Mouse (Mus musculus) ES-Bruce4 (cell line): ENCODE results near the gene Rassf8. TPM values are rescaled to one million over a fixed set of nuclear protein-coding genes. Genes with fewer than 3 reads are reported as not detected.
A peak's percentile ranks its signal among the peaks of the same experiment; 100 is the strongest.

Experiments
- H3K27ac ChIP-seq: 2 replicates; pipeline ENCODE4 v1.5.1; 2012; ENCODE audit warnings: low read length, inconsistent platforms; ENCODE audit not compliant: insufficient read depth
- H3K27me3 ChIP-seq: 2 replicates; pipeline ENCODE4 v1.6.1; 2012; ENCODE audit warnings: mild to moderate bottlenecking, low read length, inconsistent platforms; ENCODE audit not compliant: control insufficient read depth, poor library complexity, insufficient read depth, severe bottlenecking
- H3K36me3 ChIP-seq: 2 replicates; pipeline ENCODE4 v1.6.1; 2012; ENCODE audit warnings: inconsistent platforms, mild to moderate bottlenecking, low read length, moderate library complexity; ENCODE audit not compliant: control insufficient read depth, poor library complexity, insufficient read depth, severe bottlenecking
- H3K4me1 ChIP-seq: one replicate; pipeline ENCODE4 v1.8.1; 2011; ENCODE audit warnings: low read length; ENCODE audit not compliant: control insufficient read depth, insufficient read depth
- H3K4me3 ChIP-seq: 2 replicates; pipeline ENCODE4 v1.5.1; 2011; ENCODE audit warnings: low read depth, mild to moderate bottlenecking, low read length
- H3K9ac ChIP-seq: 2 replicates; pipeline ENCODE4 v1.6.1; 2012; ENCODE audit warnings: low read depth, mild to moderate bottlenecking, inconsistent platforms; ENCODE audit not compliant: poor library complexity, severe bottlenecking
- H3K9me3 ChIP-seq: replicated peaks from 2 replicates; pipeline ENCODE4 v1.6.1; 2012; ENCODE audit warnings: mild to moderate bottlenecking, low read length, inconsistent platforms; ENCODE audit not compliant: control insufficient read depth, poor library complexity, insufficient read depth, severe bottlenecking
- CTCF ChIP-seq: IDR thresholded peaks from one replicate; pipeline ENCODE4 v1.8.1; 2011; ENCODE audit warnings: low read depth, low read length
- EP300 ChIP-seq: IDR thresholded peaks from 2 replicates; pipeline ENCODE4 v1.6.1; 2011; ENCODE audit warnings: low read depth, low read length; ENCODE audit not compliant: insufficient read depth
- POLR2A ChIP-seq: IDR thresholded peaks from one replicate; pipeline ENCODE4 v1.8.1; 2011; ENCODE audit warnings: low read length; ENCODE audit not compliant: insufficient read depth
- polyA plus RNA-seq: library from polyadenylated mRNA; stranded (reverse); fragments of >200 nt; gene quantifications from 2 replicates; pipeline ENCODE4 v1.2.4, GENCODE M21; 2011; ENCODE audit warnings: low read depth; ENCODE audit not compliant: missing spikeins, insufficient read depth, insufficient read length

Rassf8 gene
- polyA plus RNA-seq, 1 experiment: 13.8 TPM

DNA sequence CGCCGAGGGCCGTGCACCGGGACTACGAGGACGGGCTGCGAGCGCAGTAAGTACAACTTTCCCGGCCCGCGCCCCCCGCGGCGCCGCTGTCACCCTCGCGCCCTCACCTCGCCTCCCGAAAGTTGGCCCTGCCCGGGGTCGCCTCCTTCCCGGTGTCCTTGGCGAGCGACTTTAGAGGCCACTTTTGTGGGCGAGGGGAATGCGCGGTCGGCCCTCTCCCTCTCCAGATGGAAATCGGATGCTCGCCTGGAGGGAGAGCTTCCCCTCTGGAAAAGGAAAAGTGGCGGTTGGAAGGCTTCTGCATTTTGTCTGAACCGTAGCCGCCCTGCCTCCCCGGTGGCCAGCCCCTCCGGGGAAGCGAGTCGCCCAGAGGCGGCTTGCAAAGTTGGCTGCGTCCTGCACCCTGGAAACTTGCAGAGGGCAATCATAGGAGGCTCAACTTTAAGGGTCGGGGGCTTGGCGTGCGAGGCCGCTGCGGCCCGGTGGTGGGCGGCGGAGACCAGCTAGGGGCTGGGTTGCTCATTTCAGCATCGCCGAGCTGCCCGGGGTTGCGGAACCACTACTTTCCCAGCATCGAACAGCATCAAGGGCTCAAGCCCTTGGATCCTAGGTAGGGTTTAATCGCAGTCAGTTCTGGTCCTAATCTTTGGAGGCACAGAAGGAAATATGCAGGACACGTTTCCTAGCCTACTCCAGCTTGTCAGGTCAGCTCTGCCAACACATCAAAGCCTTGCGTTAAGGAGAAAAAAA, 548 bp downstream of the Rassf8 start:
- H3K9ac ChIP-seq: peak overlapping the region; percentile 77

DNA sequence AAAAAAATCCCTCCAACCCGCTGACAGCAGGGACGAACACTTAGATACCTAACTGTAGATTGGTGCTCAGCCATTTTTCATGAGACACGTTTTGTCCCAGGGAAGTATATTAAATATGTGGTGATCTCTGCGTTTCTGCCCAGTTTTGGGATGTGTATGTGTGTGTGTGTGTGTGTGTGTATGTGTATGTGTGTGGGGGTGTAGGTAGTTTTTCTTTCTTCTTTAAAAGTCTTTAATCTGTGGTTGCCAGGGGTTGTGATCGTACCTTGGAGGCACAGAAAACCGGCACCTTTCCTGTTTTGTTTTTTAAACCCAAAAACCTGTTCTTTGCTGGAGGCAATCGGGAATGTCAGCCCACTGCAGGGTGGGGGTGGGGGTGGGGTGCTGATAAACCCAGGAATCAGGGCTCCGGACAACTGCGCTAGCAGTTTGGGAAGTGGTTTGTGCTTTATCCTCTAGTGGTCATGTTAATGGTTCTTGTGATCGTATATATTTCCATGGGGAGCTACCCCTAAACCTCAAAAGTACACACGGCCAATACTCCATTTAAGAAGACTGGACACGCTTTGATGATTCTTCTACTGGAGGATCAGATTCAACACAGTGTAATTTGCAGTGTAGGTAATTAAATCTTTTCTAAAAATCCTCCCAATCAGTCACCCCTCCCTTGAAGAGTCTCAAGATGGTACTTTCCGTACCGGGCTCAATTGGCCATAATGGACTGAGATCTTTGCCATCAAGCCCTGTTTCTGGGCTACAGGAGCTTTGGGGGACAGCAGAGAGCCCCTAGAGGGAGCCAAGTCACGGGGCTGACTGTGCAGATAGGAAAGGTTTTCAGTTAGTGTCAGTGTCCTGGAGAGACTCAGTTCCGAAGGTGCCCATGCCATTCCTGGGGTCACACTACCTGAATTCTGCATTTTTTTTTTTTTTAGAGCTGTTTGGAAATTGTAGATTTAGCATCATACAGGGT, 1.4 kb downstream of the Rassf8 start:
- Histone ChIP-seq H3K27ac (no peak overlapping the region), H3K27me3 (no peaks in the 10 kb centered on the region; the same call in 1 of the 2 replicates), H3K4me1 (peaks cover 2% of the 10 kb centered on the region), H3K9me3 (no peaks in the 10 kb centered on the region), H3K9ac (peak overlapping the region; percentile 77), H3K4me3 (peak overlapping the region; percentile 82), H3K36me3 (no peaks in the 10 kb centered on the region)
- no peak for TF ChIP-seq CTCF
- no peak for TF ChIP-seq POLR2A
- no peak for TF ChIP-seq EP300

More for the DNA sequence above, 548 bp downstream of the Rassf8 start:
- TF ChIP-seq CTCF: no peak
- TF ChIP-seq EP300: no peak
- no peak for TF ChIP-seq POLR2A
- H3K27me3 ChIP-seq: no peaks in the 10 kb centered on the region; the same call in 1 of the 2 replicates
- no peaks in the 10 kb centered on the region for H3K36me3 ChIP-seq
- peaks cover 2% of the 10 kb centered on the region for H3K4me1 ChIP-seq
- no peak overlapping the region for H3K27ac ChIP-seq
- no peaks in the 10 kb centered on the region for H3K9me3 ChIP-seq
- H3K4me3 ChIP-seq: peak overlapping the region; percentile 82

DNA sequence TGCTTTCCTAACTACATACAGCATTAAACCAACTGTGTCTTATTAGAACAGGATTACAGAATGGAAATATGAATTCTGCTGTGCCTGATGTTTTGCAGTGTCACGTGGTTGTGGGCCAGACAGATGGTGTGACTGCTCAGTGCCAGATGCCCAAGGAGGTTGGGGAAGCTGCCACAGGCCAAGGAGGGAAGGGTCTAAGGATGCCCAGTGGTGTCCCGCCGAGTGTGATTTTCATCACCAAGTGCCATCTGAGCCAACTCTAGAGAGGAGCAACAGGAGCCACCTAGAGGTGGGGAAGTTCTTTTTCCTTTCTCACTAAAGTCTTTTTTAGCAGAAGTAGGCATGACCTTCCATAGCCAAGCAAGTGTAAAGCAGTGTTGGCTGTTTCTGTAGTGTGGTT, 3.8 kb downstream of the Rassf8 start:
- Histone ChIP-seq H3K36me3 (no peaks in the 10 kb centered on the region), H3K4me3 (no peak overlapping the region), H3K27ac (no peak overlapping the region), H3K9ac (no peak overlapping the region), H3K9me3 (no peaks in the 10 kb centered on the region), H3K4me1 (peaks cover under 1% of the 10 kb centered on the region), H3K27me3 (no peaks in the 10 kb centered on the region)
- TF ChIP-seq POLR2A (no peak), EP300 (no peak), CTCF (no peak)

DNA sequence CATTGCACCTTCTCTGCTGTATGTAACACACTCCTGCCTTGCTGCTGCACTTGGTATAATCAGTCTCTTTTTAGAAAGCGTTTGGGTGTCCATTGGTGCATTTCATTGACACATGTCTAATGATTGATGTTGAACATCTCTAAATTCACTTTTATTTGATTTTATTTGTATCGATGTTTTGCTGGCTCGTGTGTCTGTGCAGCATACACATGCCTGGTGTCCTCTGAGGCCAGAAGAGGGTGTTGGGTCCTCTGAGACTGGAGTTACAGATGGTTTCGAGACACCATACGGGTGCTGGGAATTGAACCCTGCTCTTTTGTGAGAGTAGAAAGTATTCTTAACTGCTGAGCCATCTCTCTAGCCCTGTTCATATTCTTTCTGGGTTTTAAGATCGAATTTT, 6.7 kb downstream of the Rassf8 start:
- Histone ChIP-seq H3K27ac (no peak overlapping the region), H3K4me3 (no peak overlapping the region), H3K9ac (no peak overlapping the region), H3K27me3 (no peaks in the 10 kb centered on the region), H3K4me1 (no peaks in the 10 kb centered on the region), H3K36me3 (no peaks in the 10 kb centered on the region), H3K9me3 (no peaks in the 10 kb centered on the region)
- TF ChIP-seq EP300 (no peak), CTCF (no peak), POLR2A (no peak)

DNA sequence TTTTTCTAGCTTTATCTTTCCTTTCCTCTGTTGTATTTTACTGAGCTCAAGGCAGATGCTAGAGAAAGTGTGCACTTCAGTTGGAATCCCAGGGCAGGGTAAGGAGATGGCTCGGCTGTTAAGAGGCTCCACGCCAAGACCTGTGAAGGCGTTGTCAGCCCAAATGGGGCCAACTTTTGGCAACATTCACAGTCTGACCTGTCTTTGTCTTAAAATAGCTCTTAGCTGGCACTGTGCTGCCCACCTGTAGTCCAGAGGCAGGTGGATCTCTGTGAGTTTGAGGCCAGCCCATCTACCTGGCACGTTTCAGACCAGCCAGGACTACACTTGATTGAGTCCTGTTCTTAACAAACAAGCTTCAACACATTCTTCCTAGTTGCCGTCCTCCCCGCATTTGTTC, 7.9 kb downstream of the Rassf8 start:
- no peak for TF ChIP-seq EP300
- no peak for TF ChIP-seq CTCF
- TF ChIP-seq POLR2A: no peak
- H3K9me3 ChIP-seq: no peaks in the 10 kb centered on the region
- H3K9ac ChIP-seq: no peak overlapping the region
- no peaks in the 10 kb centered on the region for H3K36me3 ChIP-seq
- no peaks in the 10 kb centered on the region for H3K27me3 ChIP-seq
- H3K4me1 ChIP-seq: no peaks in the 10 kb centered on the region
- no peak overlapping the region for H3K4me3 ChIP-seq
- no peak overlapping the region for H3K27ac ChIP-seq
